Mouse (Mus musculus): ENCODE data around the gene Max. TPM values are rescaled to one million over a fixed set of nuclear protein-coding genes. Genes with fewer than 3 reads are reported as not detected.

Gene Max
- polyA plus RNA-seq, 1 experiment from 2014 or later: 26.4 TPM

GRCm38 (mm10) chr12:77000096-77000704 is 38.2 kb upstream of the Max start:
- no peaks in the 10 kb centered on the region for H3K9me3 ChIP-seq (replicated peaks; ENCODE audit: control insufficient read depth, low read length)
- no peak; the same call in 1 of the 2 replicates for ATAC-seq (replicated peaks; ENCODE audit: insufficient number of reproducible peaks, low FRiP score, low TSS enrichment)
- no peaks in the 10 kb centered on the region for H3K36me3 ChIP-seq (ENCODE audit: control insufficient read depth, insufficient read depth, low read length)
- WGBS (ENCODE audit: insufficient replicate concordance): 15% methylated on average over 4 of the region's 4 CpGs
- H3K9ac ChIP-seq (ENCODE audit: low read depth, low read length): no peak overlapping the region
- no peaks in the 10 kb centered on the region for H3K27me3 ChIP-seq (ENCODE audit: control insufficient read depth, insufficient read depth, low read length)
- no peak overlapping the region for H3K4me2 ChIP-seq
- no peak overlapping the region for H3K27ac ChIP-seq (ENCODE audit: low read depth, low read length)
- no peak overlapping the region for H3K4me3 ChIP-seq (ENCODE audit: low read depth, low read length)
- H3K4me1 ChIP-seq (ENCODE audit: control insufficient read depth, insufficient read depth, low read length): no peaks in the 10 kb centered on the region

- no peak overlapping the region for H3K27ac ChIP-seq (ENCODE audit: low read depth, low read length)
- ATAC-seq (replicated peaks; ENCODE audit: insufficient number of reproducible peaks, low FRiP score, low TSS enrichment): no peak
- H3K4me3 ChIP-seq (ENCODE audit: low read depth, low read length): no peak overlapping the region
- no peaks in the 10 kb centered on the region for H3K27me3 ChIP-seq (ENCODE audit: control insufficient read depth, insufficient read depth, low read length)
- H3K9ac ChIP-seq (ENCODE audit: low read depth, low read length): no peak overlapping the region
- no peaks in the 10 kb centered on the region for H3K9me3 ChIP-seq (replicated peaks; ENCODE audit: control insufficient read depth, low read length)
- no peaks in the 10 kb centered on the region for H3K36me3 ChIP-seq (ENCODE audit: control insufficient read depth, insufficient read depth, low read length)
- no peaks in the 10 kb centered on the region for H3K4me1 ChIP-seq (ENCODE audit: control insufficient read depth, insufficient read depth, low read length)
- H3K4me2 ChIP-seq: no peak overlapping the region
- WGBS (ENCODE audit: insufficient replicate concordance): 79% methylated on average over 5 of the region's 5 CpGs
Observed at GRCm38 (mm10) chr12:76994766-76995165, 32.8 kb upstream of the Max start.

- Histone ChIP-seq H3K27ac (ENCODE audit: low read depth, low read length) (no peak overlapping the region), H3K27me3 (ENCODE audit: control insufficient read depth, insufficient read depth, low read length) (no peaks in the 10 kb centered on the region), H3K9ac (ENCODE audit: low read depth, low read length) (no peak overlapping the region), H3K4me3 (ENCODE audit: low read depth, low read length) (no peak overlapping the region), H3K36me3 (ENCODE audit: control insufficient read depth, insufficient read depth, low read length) (no peaks in the 10 kb centered on the region), H3K4me2 (no peak overlapping the region), H3K9me3 (replicated peaks; ENCODE audit: control insufficient read depth, low read length) (no peaks in the 10 kb centered on the region), H3K4me1 (ENCODE audit: control insufficient read depth, insufficient read depth, low read length) (no peaks in the 10 kb centered on the region)
- no peak for ATAC-seq (replicated peaks; ENCODE audit: insufficient number of reproducible peaks, low FRiP score, low TSS enrichment)
- whole genome bisulfite sequencing (ENCODE audit: insufficient replicate concordance): 89% methylated on average over 16 of the region's 16 CpGs
Observed at GRCm38 (mm10) chr12:76992891-76993529, 31.0 kb upstream of the Max start.

- Histone ChIP-seq H3K9ac (ENCODE audit: low read depth, low read length) (no peak overlapping the region), H3K27me3 (ENCODE audit: control insufficient read depth, insufficient read depth, low read length) (no peaks in the 10 kb centered on the region), H3K36me3 (ENCODE audit: control insufficient read depth, insufficient read depth, low read length) (no peaks in the 10 kb centered on the region), H3K27ac (ENCODE audit: low read depth, low read length) (no peak overlapping the region), H3K9me3 (replicated peaks; ENCODE audit: control insufficient read depth, low read length) (no peaks in the 10 kb centered on the region), H3K4me3 (ENCODE audit: low read depth, low read length) (no peak overlapping the region), H3K4me2 (no peak overlapping the region), H3K4me1 (ENCODE audit: control insufficient read depth, insufficient read depth, low read length) (no peaks in the 10 kb centered on the region)
- 77% methylated on average over 16 of the region's 16 CpGs for WGBS (ENCODE audit: insufficient replicate concordance)
- ATAC-seq (replicated peaks; ENCODE audit: insufficient number of reproducible peaks, low FRiP score, low TSS enrichment): no peak
Observed at GRCm38 (mm10) chr12:76982818-76983471, 20.9 kb upstream of the Max start.

- no peak for ATAC-seq (replicated peaks; ENCODE audit: insufficient number of reproducible peaks, low FRiP score, low TSS enrichment)
- no peak overlapping the region for H3K4me2 ChIP-seq
- no peaks in the 10 kb centered on the region for H3K4me1 ChIP-seq (ENCODE audit: control insufficient read depth, insufficient read depth, low read length)
- no peaks in the 10 kb centered on the region for H3K36me3 ChIP-seq (ENCODE audit: control insufficient read depth, insufficient read depth, low read length)
- no peak overlapping the region for H3K27ac ChIP-seq (ENCODE audit: low read depth, low read length)
- no peak overlapping the region for H3K9ac ChIP-seq (ENCODE audit: low read depth, low read length)
- H3K9me3 ChIP-seq (replicated peaks; ENCODE audit: control insufficient read depth, low read length): no peaks in the 10 kb centered on the region
- no peak overlapping the region for H3K4me3 ChIP-seq (ENCODE audit: low read depth, low read length)
- no peaks in the 10 kb centered on the region for H3K27me3 ChIP-seq (ENCODE audit: control insufficient read depth, insufficient read depth, low read length)
- 82% methylated on average over 3 of the region's 3 CpGs for WGBS (ENCODE audit: insufficient replicate concordance)
Observed at GRCm38 (mm10) chr12:76979530-76979929, 17.5 kb upstream of the Max start.

GRCm38 (mm10) chr12:76972669-76973068 is 10.7 kb upstream of the Max start:
- no peak overlapping the region for H3K4me2 ChIP-seq
- H3K36me3 ChIP-seq (ENCODE audit: control insufficient read depth, insufficient read depth, low read length): no peaks in the 10 kb centered on the region
- H3K27ac ChIP-seq (ENCODE audit: low read depth, low read length): no peak overlapping the region
- peaks cover 3% of the 10 kb centered on the region for H3K4me1 ChIP-seq (ENCODE audit: control insufficient read depth, insufficient read depth, low read length)
- no peaks in the 10 kb centered on the region for H3K27me3 ChIP-seq (ENCODE audit: control insufficient read depth, insufficient read depth, low read length)
- WGBS (ENCODE audit: insufficient replicate concordance): 60% methylated on average over 10 of the region's 10 CpGs
- no peak overlapping the region for H3K9ac ChIP-seq (ENCODE audit: low read depth, low read length)
- no peaks in the 10 kb centered on the region for H3K9me3 ChIP-seq (replicated peaks; ENCODE audit: control insufficient read depth, low read length)
- no peak for ATAC-seq (replicated peaks; ENCODE audit: insufficient number of reproducible peaks, low FRiP score, low TSS enrichment)
- no peak overlapping the region for H3K4me3 ChIP-seq (ENCODE audit: low read depth, low read length)

GRCm38 (mm10) chr12:76972241-76972640 is 10.2 kb upstream of the Max start:
- Histone ChIP-seq H3K27me3 (ENCODE audit: control insufficient read depth, insufficient read depth, low read length) (no peaks in the 10 kb centered on the region), H3K9me3 (replicated peaks; ENCODE audit: control insufficient read depth, low read length) (no peaks in the 10 kb centered on the region), H3K4me1 (ENCODE audit: control insufficient read depth, insufficient read depth, low read length) (peaks cover 3% of the 10 kb centered on the region), H3K4me3 (ENCODE audit: low read depth, low read length) (no peak overlapping the region), H3K4me2 (no peak overlapping the region), H3K9ac (ENCODE audit: low read depth, low read length) (no peak overlapping the region), H3K27ac (ENCODE audit: low read depth, low read length) (no peak overlapping the region), H3K36me3 (ENCODE audit: control insufficient read depth, insufficient read depth, low read length) (no peaks in the 10 kb centered on the region)
- 75% methylated on average over 11 of the region's 11 CpGs for WGBS (ENCODE audit: insufficient replicate concordance)
- ATAC-seq (replicated peaks; ENCODE audit: insufficient number of reproducible peaks, low FRiP score, low TSS enrichment): no peak

- ATAC-seq (replicated peaks; ENCODE audit: insufficient number of reproducible peaks, low FRiP score, low TSS enrichment): no peak
- H3K27ac ChIP-seq (ENCODE audit: low read depth, low read length): no peak overlapping the region
- H3K9me3 ChIP-seq (replicated peaks; ENCODE audit: control insufficient read depth, low read length): no peaks in the 10 kb centered on the region
- no peak overlapping the region for H3K4me2 ChIP-seq
- peaks cover 3% of the 10 kb centered on the region for H3K4me1 ChIP-seq (ENCODE audit: control insufficient read depth, insufficient read depth, low read length)
- H3K9ac ChIP-seq (ENCODE audit: low read depth, low read length): no peak overlapping the region
- no peaks in the 10 kb centered on the region for H3K36me3 ChIP-seq (ENCODE audit: control insufficient read depth, insufficient read depth, low read length)
- no peaks in the 10 kb centered on the region for H3K27me3 ChIP-seq (ENCODE audit: control insufficient read depth, insufficient read depth, low read length)
- WGBS (ENCODE audit: insufficient replicate concordance): 74% methylated on average over 7 of the region's 7 CpGs
- H3K4me3 ChIP-seq (ENCODE audit: low read depth, low read length): no peak overlapping the region
Observed at GRCm38 (mm10) chr12:76971642-76972221, 9.7 kb upstream of the Max start.

Data from heart, embryonic 11.5 days (tissue).